26 mouse cellular contexts compared by ENCODE assay signal in genomic region chr15:95624396-95624795, GRCm38 (mm10). TPM values are rescaled to one million over a fixed set of nuclear protein-coding genes. Genes with fewer than 3 reads are reported as not detected.
DNase-seq lines count a peak whose midpoint lies in the region; ATAC-seq and TF ChIP-seq lines count a peak whose summit lies in the region.
"Had no signal": no experiment of that assay in that cellular context is flagged by ENCODE, and none has a peak within 500 bp of the region (broad histone marks: within the 10 kb centered on the region; RNA-seq: fewer than 3 reads in every experiment).

No protein-coding gene starts in this region.

- H3K36me3 ChIP-seq in embryonic facial prominence, embryonic 14.5 days (ENCODE audit: control insufficient read depth, insufficient read depth, low read length): no peaks in the 10 kb centered on the region
- H3K36me3 ChIP-seq in embryonic facial prominence, embryonic 10.5 days (replicated peaks): no peaks in the 10 kb centered on the region
- no peaks in the 10 kb centered on the region for H3K36me3 ChIP-seq in limb, embryonic 13.5 days
- H3K36me3 ChIP-seq in limb, embryonic 10.5 days: no peaks in the 10 kb centered on the region
- H3K36me3 ChIP-seq in MEL (ENCODE audit: control insufficient read depth in 1 of 2, insufficient read depth in 2 of 2, low read length in 2 of 2): no peaks in the 10 kb centered on the region
- H3K36me3 ChIP-seq in limb, embryonic 14.5 days (ENCODE audit: control insufficient read depth, insufficient read depth, low read length): no peaks in the 10 kb centered on the region
- H3K36me3 ChIP-seq: embryonic facial prominence, embryonic 12.5 days; heart, embryonic 15.5 days; hindbrain, embryonic 15.5 days; intestine, embryonic 15.5 days had no signal

- no peak overlapping the region for H3K4me3 ChIP-seq in embryonic facial prominence, embryonic 14.5 days (ENCODE audit: low read depth, low read length)
- no peak overlapping the region for H3K4me3 ChIP-seq in embryonic facial prominence, embryonic 10.5 days
- H3K4me3 ChIP-seq in limb, embryonic 13.5 days: no peak overlapping the region
- no peak overlapping the region for H3K4me3 ChIP-seq in limb, embryonic 10.5 days
- no peak overlapping the region for H3K4me3 ChIP-seq in MEL (ENCODE audit: control insufficient read depth in 1 of 2, insufficient read depth in 1 of 2, low read depth in 2 of 2, low read length in 2 of 2)
- no peak overlapping the region for H3K4me3 ChIP-seq in limb, embryonic 14.5 days (replicated peaks; ENCODE audit: low read length)
- H3K4me3 ChIP-seq: embryonic facial prominence, embryonic 12.5 days; erythroblast, embryonic 14.5 days; forebrain, embryonic 13.5 days; gastrocnemius, adult 2 months; heart, embryonic 15.5 days; hindbrain, embryonic 15.5 days; intestine, embryonic 15.5 days had no signal

- H3K27me3 ChIP-seq in embryonic facial prominence, embryonic 14.5 days (replicated peaks; ENCODE audit: control insufficient read depth, insufficient read depth, low read length): no peaks in the 10 kb centered on the region
- no peaks in the 10 kb centered on the region for H3K27me3 ChIP-seq in embryonic facial prominence, embryonic 10.5 days (replicated peaks; ENCODE audit: low read depth, poor library complexity, severe bottlenecking)
- no peaks in the 10 kb centered on the region for H3K27me3 ChIP-seq in limb, embryonic 13.5 days
- no peaks in the 10 kb centered on the region for H3K27me3 ChIP-seq in limb, embryonic 10.5 days (ENCODE audit: low read depth, poor library complexity, severe bottlenecking)
- H3K27me3 ChIP-seq in MEL (ENCODE audit: control insufficient read depth in 1 of 2, insufficient read depth in 2 of 2, low read length in 2 of 2): peaks cover 5 to 18% of the 10 kb centered on the region in 2 experiments
- H3K27me3 ChIP-seq in limb, embryonic 14.5 days (ENCODE audit: control insufficient read depth, insufficient read depth, low read length): no peaks in the 10 kb centered on the region
- H3K27me3 ChIP-seq: embryonic facial prominence, embryonic 12.5 days; forebrain, embryonic 13.5 days; heart, embryonic 15.5 days; hindbrain, embryonic 15.5 days; intestine, embryonic 15.5 days had no signal

- TF ChIP-seq RAD21 in MEL (IDR thresholded peaks at IDR 0.05; ENCODE audit: low read depth, low read length): no peak

- no peak for TF ChIP-seq EP300 in MEL (IDR thresholded peaks at IDR 0.05; ENCODE audit: low read depth in 1 of 2, low read length in 2 of 2)

- no peak overlapping the region for H3K27ac ChIP-seq in embryonic facial prominence, embryonic 14.5 days (replicated peaks; ENCODE audit: low read depth, low read length)
- H3K27ac ChIP-seq in embryonic facial prominence, embryonic 10.5 days (replicated peaks): no peak overlapping the region
- H3K27ac ChIP-seq in limb, embryonic 13.5 days: 0 out of 2 replicates have a peak overlapping the region, but pooled peaks have one; percentile 10
- H3K27ac ChIP-seq in limb, embryonic 10.5 days: no peak overlapping the region
- H3K27ac ChIP-seq in MEL (ENCODE audit: control insufficient read depth, low read depth, low read length): no peak overlapping the region
- no peak overlapping the region for H3K27ac ChIP-seq in limb, embryonic 14.5 days (replicated peaks; ENCODE audit: low read depth, low read length)
- H3K27ac ChIP-seq: embryonic facial prominence, embryonic 12.5 days; forebrain, embryonic 13.5 days; gastrocnemius, adult 2 months; heart, embryonic 15.5 days; hindbrain, embryonic 15.5 days; intestine, embryonic 15.5 days had no signal

- H3K9me3 ChIP-seq in embryonic facial prominence, embryonic 14.5 days (ENCODE audit: control insufficient read depth, low read length): no peaks in the 10 kb centered on the region
- no peaks in the 10 kb centered on the region for H3K9me3 ChIP-seq in embryonic facial prominence, embryonic 10.5 days
- no peaks in the 10 kb centered on the region for H3K9me3 ChIP-seq in limb, embryonic 13.5 days
- H3K9me3 ChIP-seq in limb, embryonic 10.5 days (replicated peaks): no peaks in the 10 kb centered on the region
- H3K9me3 ChIP-seq in MEL (replicated peaks; ENCODE audit: insufficient read depth, low read length): no peaks in the 10 kb centered on the region
- H3K9me3 ChIP-seq in limb, embryonic 14.5 days (ENCODE audit: control insufficient read depth, low read length): no peaks in the 10 kb centered on the region
- H3K9me3 ChIP-seq: embryonic facial prominence, embryonic 12.5 days; forebrain, embryonic 13.5 days; heart, embryonic 15.5 days; hindbrain, embryonic 15.5 days; intestine, embryonic 15.5 days had no signal

- no peaks in the 10 kb centered on the region for H3K4me1 ChIP-seq in embryonic facial prominence, embryonic 14.5 days (ENCODE audit: control insufficient read depth, insufficient read depth, low read length)
- H3K4me1 ChIP-seq in embryonic facial prominence, embryonic 10.5 days: no peaks in the 10 kb centered on the region
- peaks cover 14% of the 10 kb centered on the region for H3K4me1 ChIP-seq in limb, embryonic 13.5 days
- 0 out of 2 replicates have a peak, but pooled peaks cover 2% of the 10 kb centered on the region for H3K4me1 ChIP-seq in limb, embryonic 10.5 days
- H3K4me1 ChIP-seq in MEL (ENCODE audit: control insufficient read depth in 1 of 2, insufficient read depth in 2 of 2, low read length in 2 of 2): no peaks in the 10 kb centered on the region
- H3K4me1 ChIP-seq in limb, embryonic 14.5 days (ENCODE audit: control insufficient read depth, insufficient read depth, low read length): peaks cover 10% of the 10 kb centered on the region; the same call in 1 of the 2 replicates
- H3K4me1 ChIP-seq: embryonic facial prominence, embryonic 12.5 days; heart, embryonic 15.5 days; hindbrain, embryonic 15.5 days; intestine, embryonic 15.5 days had no signal

- no peaks in the 10 kb centered on the region for H3K79me2 ChIP-seq in MEL (ENCODE audit: control insufficient read depth, insufficient read depth, low read length, poor library complexity)

- no peak overlapping the region for H3K9ac ChIP-seq in embryonic facial prominence, embryonic 14.5 days (ENCODE audit: low read depth, low read length)
- no peak overlapping the region for H3K9ac ChIP-seq in limb, embryonic 13.5 days
- H3K9ac ChIP-seq in MEL (ENCODE audit: control insufficient read depth, low read depth, low read length, poor library complexity, severe bottlenecking): no peak overlapping the region
- H3K9ac ChIP-seq in limb, embryonic 14.5 days (ENCODE audit: low read depth, low read length, severe bottlenecking): no peak overlapping the region
- H3K9ac ChIP-seq: embryonic facial prominence, embryonic 12.5 days; forebrain, embryonic 13.5 days; forebrain, postnatal 0 days; heart, embryonic 15.5 days; hindbrain, embryonic 15.5 days; intestine, embryonic 15.5 days had no signal

- no peak for TF ChIP-seq CTCF in MEL (IDR thresholded peaks at IDR 0.05 in 2 of 3, conservative IDR thresholded peaks at IDR 0.05 in 1 of 3; ENCODE audit: control insufficient read depth in 1 of 3, insufficient read depth in 1 of 3, low read depth in 2 of 3, low read length in 3 of 3, poor library complexity in 1 of 3, severe bottlenecking in 1 of 3)

- peak; percentile 69 for DNase-seq in embryonic facial prominence, embryonic 14.5 days (ENCODE audit: low spot score)
- DNase-seq in embryonic facial prominence, embryonic 10.5 days (ENCODE audit: low spot score): no peak
- no peak for DNase-seq in limb, embryonic 10.5 days (ENCODE audit: low spot score)
- peak; percentile 27 for DNase-seq in MEL (ENCODE audit: low read depth, low spot score)
- peak; percentile 59 for DNase-seq in limb, embryonic 14.5 days (ENCODE audit: low spot score)
- DNase-seq: adrenal gland, adult 8-10 months; adrenal gland, postnatal 25 days; cerebellum, adult 18-20 months; cerebellum, adult 9-10 months; cerebellum, postnatal 14 days; forebrain, postnatal 0 days; gastrocnemius, adult 2 months; gastrocnemius, postnatal 14 days; heart, adult 11 months; heart, postnatal 10 days; heart, postnatal 4 days had no signal

- TF ChIP-seq POLR2A in MEL (IDR thresholded peaks at IDR 0.05; ENCODE audit: control insufficient read depth in 1 of 2, insufficient read depth in 1 of 2, low read depth in 1 of 2, low read length in 2 of 2, poor library complexity in 1 of 2): no peak
- TF ChIP-seq POLR2A in limb, embryonic 14.5 days (IDR thresholded peaks at IDR 0.05; ENCODE audit: borderline replicate concordance, extremely low read depth, insufficient read depth, insufficient read length): no peak

- whole genome bisulfite sequencing in embryonic facial prominence, embryonic 14.5 days: 64% methylated on average over 4 of the region's 4 CpGs
- WGBS in embryonic facial prominence, embryonic 10.5 days: 93% methylated on average over 4 of the region's 4 CpGs
- 60% methylated on average over 4 of the region's 4 CpGs for WGBS in limb, embryonic 13.5 days
- WGBS in limb, embryonic 10.5 days: 90% methylated on average over 4 of the region's 4 CpGs
- WGBS in limb, embryonic 14.5 days: 56% methylated on average over 4 of the region's 4 CpGs

- ATAC-seq in embryonic facial prominence, embryonic 14.5 days (ENCODE audit: low read depth): no peak
- ATAC-seq in limb, embryonic 13.5 days (ENCODE audit: low FRiP score, low read depth): no peak
- no peak for ATAC-seq in limb, embryonic 14.5 days (ENCODE audit: low FRiP score, low read depth)
- no peak for ATAC-seq in activated CD4-positive, CD25-positive, alpha-beta regulatory T cell, adult 4 months
- ATAC-seq: forebrain, embryonic 13.5 days; forebrain, postnatal 0 days; intestine, embryonic 15.5 days had no signal

- no peak overlapping the region for H3K4me2 ChIP-seq in embryonic facial prominence, embryonic 14.5 days (ENCODE audit: low read depth, low read length)
- H3K4me2 ChIP-seq in limb, embryonic 13.5 days (replicated peaks): no peak overlapping the region
- no peak overlapping the region for H3K4me2 ChIP-seq in limb, embryonic 14.5 days (replicated peaks; ENCODE audit: low read depth, low read length, severe bottlenecking)
- H3K4me2 ChIP-seq: embryonic facial prominence, embryonic 12.5 days; forebrain, embryonic 13.5 days; heart, embryonic 11.5 days; heart, embryonic 15.5 days; hindbrain, embryonic 15.5 days; intestine, embryonic 15.5 days had no signal

RNA-seq across cellular contexts. Expression of gene Dbx2, which starts 31.4 kb away (rescaled TPM):
- polyA plus RNA-seq in embryonic facial prominence, embryonic 14.5 days (2014; fragmentation: Nextera tagmentation; extraction: Ambion mirVana): 0.19 and 1.5 TPM in 2 replicates
- 0.46 and 4.6 TPM in 2 replicates for polyA plus RNA-seq in embryonic facial prominence, embryonic 10.5 days (2016; fragmentation: Nextera tagmentation; extraction: Ambion mirVana)
- polyA plus RNA-seq in limb, embryonic 13.5 days (2015; fragmentation: Nextera tagmentation; extraction: Ambion mirVana): 13.9 and 20.0 TPM in 2 replicates
- 0.11 and 1.4 TPM in 2 replicates for polyA plus RNA-seq in limb, embryonic 10.5 days (2016; fragmentation: Nextera tagmentation; extraction: Ambion mirVana)
- 0.04 and 0.10 TPM in 2 replicates for total RNA-seq in MEL (2012; rRNA removed)
- under 1 TPM in 1 of 2 experiments, not detected in 1; 0.15 TPM for polyA plus RNA-seq in MEL (2012; ENCODE audit: insufficient read depth in 1 of 2, insufficient read length in 2 of 2, low read depth in 1 of 2, low replicate concordance in 2 of 2, missing spikeins in 1 of 2)
- 3.8 and 6.6 TPM in 2 replicates for polyA plus RNA-seq in limb, embryonic 14.5 days (2012; rRNA removed)
- 8.6 and 11.6 TPM in 2 replicates for polyA plus RNA-seq in limb, embryonic 14.5 days (2014; fragmentation: Nextera tagmentation; extraction: Ambion mirVana)
- not detected for polyA plus RNA-seq in activated CD4-positive, CD25-positive, alpha-beta regulatory T cell, adult 4 months (2017; shearing (Covaris generic))
- total RNA-seq: adrenal gland, adult 8-10 months; adrenal gland, postnatal 25 days; gastrocnemius, adult 2 months; gastrocnemius, postnatal 14 days; heart, adult 8-10 months; heart, postnatal 10 days; heart, postnatal 4 days had no signal
- polyA plus RNA-seq: erythroblast, embryonic 14.5 days; forebrain, embryonic 13.5 days; heart, embryonic 15.5 days had no signal

Comparison
In these comparisons a context has a peak if more than half of its experiments do, and no peak if none do; other contexts are left out.
1. DNase-seq: peak in embryonic facial prominence, embryonic 14.5 days (single experiment), MEL (single experiment) and limb, embryonic 14.5 days (single experiment); none in embryonic facial prominence, embryonic 10.5 days (single experiment) and limb, embryonic 10.5 days (single experiment).